Mouse (Mus musculus) thymus, adult 2 months (tissue): ENCODE results near the gene Ak5.

ENCODE experiments used
- CTCF ChIP-seq: fragments of 200-500 bp; IDR thresholded peaks from 2 replicates; pipeline ENCODE4 v1.5.1; 2012; ENCODE audit warnings: mild to moderate bottlenecking, control low read depth, low read length, moderate library complexity, borderline replicate concordance; ENCODE audit not compliant: control insufficient read depth, poor library complexity, insufficient read depth; ENCODE audit errors: extremely low read depth
- POLR2A ChIP-seq: fragments of 200-500 bp; IDR thresholded peaks from 2 replicates; pipeline ENCODE4 v1.6.1; 2012; ENCODE audit warnings: mild to moderate bottlenecking, low read length, control low read depth, moderate library complexity; ENCODE audit not compliant: control insufficient read depth, poor library complexity, insufficient read depth; ENCODE audit errors: extremely low read depth

DNA sequence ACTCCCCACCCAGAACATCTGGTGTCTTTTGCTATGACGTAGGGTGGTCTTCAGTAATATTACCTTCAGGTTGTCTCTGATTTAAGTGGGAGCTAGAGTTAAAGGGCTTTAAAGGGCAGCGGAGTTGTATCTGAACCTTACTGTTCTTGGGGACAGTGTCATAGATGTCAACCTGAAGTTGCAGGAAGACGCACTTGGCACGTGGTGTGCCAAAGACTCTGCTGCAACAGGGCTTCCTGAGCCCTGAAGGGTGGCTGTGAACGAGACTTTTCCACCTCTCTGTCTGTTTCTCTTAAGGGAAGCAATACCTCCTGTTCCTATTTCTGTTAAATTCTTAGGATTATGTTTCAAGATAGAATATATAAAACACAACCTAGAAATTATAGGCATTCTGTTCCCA, 137.8 kb downstream of the Ak5 start:
- TF ChIP-seq CTCF (no peak), POLR2A (no peak)
